Mouse (Mus musculus) right cerebral cortex, postnatal 14 days (tissue): Measurements from ENCODE around the gene Ppfia4.

Experiments used
- DNase-seq: peaks from one replicate; pipeline ENCODE4 v3.0.0; 2022

Ppfia4 gene

GRCm38 (mm10) chr1:134332770-134333271, at the start of gene Ppfia4:
Gene Ppfia4, minus strand, starts transcription at chr1:134332928.
- DNase-seq: peak; percentile 83

GRCm38 (mm10) chr1:134381795-134382625, 49.3 kb upstream of the Ppfia4 start:
- no peak for DNase-seq

- DNase-seq: no peak
Observed at GRCm38 (mm10) chr1:134381051-134381450, 48.3 kb upstream of the Ppfia4 start.

GRCm38 (mm10) chr1:134374124-134374523, 41.4 kb upstream of the Ppfia4 start:
- no peak for DNase-seq

- peak; percentile 71 for DNase-seq
Observed at GRCm38 (mm10) chr1:134368777-134369337, 36.1 kb upstream of the Ppfia4 start.

- no peak for DNase-seq
Observed at GRCm38 (mm10) chr1:134365491-134365890, 32.8 kb upstream of the Ppfia4 start.

GRCm38 (mm10) chr1:134363194-134363593, 30.5 kb upstream of the Ppfia4 start:
- DNase-seq: no peak

- peak; percentile 97 for DNase-seq
Observed at GRCm38 (mm10) chr1:134361857-134362212, 29.1 kb upstream of the Ppfia4 start, which contains the start of gene Tmem183a. Gene Tmem183a, minus strand, starts transcription at chr1:134361979.

GRCm38 (mm10) chr1:134361195-134361856, 28.6 kb upstream of the Ppfia4 start:
- no peak for DNase-seq

GRCm38 (mm10) chr1:134360656-134361055, 27.9 kb upstream of the Ppfia4 start:
- DNase-seq: no peak

- DNase-seq: no peak
Observed at GRCm38 (mm10) chr1:134357461-134357860, 24.7 kb upstream of the Ppfia4 start.

- no peak for DNase-seq
Observed at GRCm38 (mm10) chr1:134353326-134353725, 20.6 kb upstream of the Ppfia4 start.

- no peak for DNase-seq
Observed at GRCm38 (mm10) chr1:134347791-134348190, 15.1 kb upstream of the Ppfia4 start.

GRCm38 (mm10) chr1:134345075-134345474, 12.3 kb upstream of the Ppfia4 start:
- no peak for DNase-seq

- DNase-seq: peak; percentile 89
Observed at GRCm38 (mm10) chr1:134344005-134344950, 11.6 kb upstream of the Ppfia4 start.

GRCm38 (mm10) chr1:134343567-134343966, 10.8 kb upstream of the Ppfia4 start:
- no peak for DNase-seq

- DNase-seq: no peak
Observed at GRCm38 (mm10) chr1:134342781-134343310, 10.1 kb upstream of the Ppfia4 start.

GRCm38 (mm10) chr1:134342278-134342664, 9.5 kb upstream of the Ppfia4 start:
- DNase-seq: no peak

- DNase-seq: no peak
Observed at GRCm38 (mm10) chr1:134341641-134342277, 9.0 kb upstream of the Ppfia4 start.

GRCm38 (mm10) chr1:134339757-134340619, 7.3 kb upstream of the Ppfia4 start:
- no peak for DNase-seq

- no peak for DNase-seq
Observed at GRCm38 (mm10) chr1:134339162-134339561, 6.4 kb upstream of the Ppfia4 start.
